Mouse (Mus musculus): ENCODE data around the gene Gper1.
A peak's percentile ranks its signal among the peaks of the same experiment; 100 is the strongest.

- no peak for TF ChIP-seq CTCF (IDR thresholded peaks at IDR 0.05; ENCODE audit: insufficient read depth, low read length)
- peak; percentile 8; the same call in 1 of the 2 replicates for TF ChIP-seq POLR2A (IDR thresholded peaks at IDR 0.05; ENCODE audit: borderline replicate concordance, extremely low read depth, low read depth, low read length)
Observed at GRCm38 (mm10) chr5:139384531-139384930, 38.4 kb upstream of the Gper1 start.

Data from lung, adult 2 months (tissue).